Mouse (Mus musculus) spleen, adult 2 months (tissue): ENCODE results near the gene Gm10260.

ENCODE experiments used
- CTCF ChIP-seq: fragments of 200-500 bp; IDR thresholded peaks from 2 replicates; pipeline ENCODE4 v1.5.1; 2011; ENCODE audit warnings: mild to moderate bottlenecking, inconsistent platforms; ENCODE audit not compliant: insufficient read depth, insufficient read length, insufficient replicate concordance; ENCODE audit errors: extremely low read depth
- POLR2A ChIP-seq: fragments of 200-500 bp; IDR thresholded peaks from 2 replicates; pipeline ENCODE4 v1.6.1; 2011; ENCODE audit warnings: low read depth, low read length, inconsistent platforms

- TF ChIP-seq CTCF (no peak), POLR2A (no peak)
These were observed 7.7 kb upstream of the Gm10260 start for GRCm38 (mm10) chr13:97768046-97768682.
